Mouse (Mus musculus): ENCODE measurements at regions not wholly inside any gene's neighbourhood (a gene's known extent, or its start where the extent isn't known, plus 50 kb on each side); places are given as distances from the start of the nearest gene placed in this dataset.

DNA sequence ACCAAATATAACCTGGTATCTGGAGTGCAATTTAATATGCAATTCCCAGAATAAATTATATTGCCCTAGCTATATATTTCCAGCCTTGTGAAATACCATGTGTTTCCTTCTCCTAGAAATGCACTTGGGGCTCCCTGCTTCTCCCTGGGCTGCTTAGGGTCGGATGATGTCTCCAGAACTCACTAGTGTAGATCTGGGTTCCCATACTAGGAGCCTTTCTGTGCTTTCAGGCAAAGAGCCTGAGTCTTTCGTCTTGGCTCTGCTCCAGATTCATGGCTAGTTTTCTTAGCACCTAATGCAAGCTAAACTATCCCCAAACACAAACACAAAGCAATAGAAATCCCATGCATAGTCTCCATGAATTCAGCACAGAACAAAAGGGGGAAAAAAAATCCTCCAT lies 106.8 kb downstream of the Atp6ap1l start:
- Histone ChIP-seq H3K4me2 (ENCODE audit: low read depth, low read length) (no peak overlapping the region), H3K27me3 (ENCODE audit: control insufficient read depth, insufficient read depth, low read length) (no peaks in the 10 kb centered on the region), H3K9ac (replicated peaks; ENCODE audit: low read length) (no peak overlapping the region), H3K4me1 (ENCODE audit: control insufficient read depth, insufficient read depth, low read length) (no peaks in the 10 kb centered on the region), H3K27ac (replicated peaks; ENCODE audit: low read depth, low read length) (no peak overlapping the region), H3K9me3 (replicated peaks; ENCODE audit: control insufficient read depth, low read length) (no peaks in the 10 kb centered on the region), H3K36me3 (replicated peaks; ENCODE audit: control insufficient read depth, insufficient read depth, low read depth, low read length) (no peaks in the 10 kb centered on the region), H3K4me3 (ENCODE audit: low read depth, low read length) (no peak overlapping the region)
- DNase-seq (ENCODE audit: low spot score) (no peak), ATAC-seq (replicated peaks; ENCODE audit: insufficient number of reproducible peaks, low FRiP score, low TSS enrichment, low read depth) (no peak)
- 60% methylated on average over 2 of the region's 2 CpGs for WGBS

DNA sequence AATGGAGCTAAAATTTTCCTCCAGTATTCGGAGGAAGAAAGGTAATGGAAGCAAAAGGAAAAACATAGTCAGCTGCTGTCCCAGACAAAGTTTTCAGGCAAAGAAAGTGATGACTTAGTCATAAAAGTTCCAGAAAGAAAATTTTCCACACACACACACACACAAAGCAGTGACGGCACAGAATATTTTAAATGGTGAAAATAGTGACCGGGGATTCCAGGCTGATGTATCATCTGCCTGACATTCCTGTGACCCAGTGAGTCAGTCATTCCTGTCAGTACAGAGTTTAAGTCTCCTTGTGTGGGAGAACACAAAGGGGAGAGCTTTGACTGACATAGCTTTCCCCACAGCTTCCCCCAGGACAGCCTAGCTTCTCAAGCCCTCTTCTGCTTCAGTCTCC lies 107.9 kb downstream of the Atp6ap1l start:
- H3K27me3 ChIP-seq (ENCODE audit: control insufficient read depth, insufficient read depth, low read length), result no peaks in the 10 kb centered on the region
- no peak overlapping the region for H3K4me2 ChIP-seq (ENCODE audit: low read depth, low read length)
- H3K27ac ChIP-seq (replicated peaks; ENCODE audit: low read depth, low read length), result no peak overlapping the region
- no peak overlapping the region for H3K4me3 ChIP-seq (ENCODE audit: low read depth, low read length)
- no peak overlapping the region for H3K9ac ChIP-seq (replicated peaks; ENCODE audit: low read length)
- ATAC-seq (replicated peaks; ENCODE audit: insufficient number of reproducible peaks, low FRiP score, low TSS enrichment, low read depth) (no peak), DNase-seq (ENCODE audit: low spot score) (no peak)
- 82% methylated on average over 3 of the region's 3 CpGs for WGBS
- H3K4me1 ChIP-seq (ENCODE audit: control insufficient read depth, insufficient read depth, low read length), result no peaks in the 10 kb centered on the region
- no peaks in the 10 kb centered on the region for H3K36me3 ChIP-seq (replicated peaks; ENCODE audit: control insufficient read depth, insufficient read depth, low read depth, low read length)
- H3K9me3 ChIP-seq (replicated peaks; ENCODE audit: control insufficient read depth, low read length), result no peaks in the 10 kb centered on the region

DNA sequence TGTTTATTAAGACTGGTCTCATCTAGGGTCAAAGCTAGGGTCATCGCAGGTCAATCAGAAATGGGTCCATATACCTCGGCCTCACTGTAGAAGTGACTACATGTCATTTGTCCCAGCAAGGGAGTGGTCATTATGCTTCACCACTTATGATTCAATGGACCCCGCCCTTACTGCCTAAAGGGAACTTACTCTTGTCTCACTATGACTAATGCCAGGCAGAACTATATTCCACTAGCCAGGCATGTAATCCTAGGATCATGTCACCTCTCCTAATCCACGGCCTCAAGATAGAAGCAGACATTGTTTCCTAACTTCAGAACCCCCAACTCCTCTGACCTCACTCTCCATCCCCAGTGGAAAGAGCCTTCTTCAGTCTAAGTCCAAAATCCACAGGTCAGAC lies 108.3 kb downstream of the Atp6ap1l start:
- no peak overlapping the region for H3K27ac ChIP-seq (replicated peaks; ENCODE audit: low read depth, low read length)
- no peak for ATAC-seq (replicated peaks; ENCODE audit: insufficient number of reproducible peaks, low FRiP score, low TSS enrichment, low read depth)

DNA sequence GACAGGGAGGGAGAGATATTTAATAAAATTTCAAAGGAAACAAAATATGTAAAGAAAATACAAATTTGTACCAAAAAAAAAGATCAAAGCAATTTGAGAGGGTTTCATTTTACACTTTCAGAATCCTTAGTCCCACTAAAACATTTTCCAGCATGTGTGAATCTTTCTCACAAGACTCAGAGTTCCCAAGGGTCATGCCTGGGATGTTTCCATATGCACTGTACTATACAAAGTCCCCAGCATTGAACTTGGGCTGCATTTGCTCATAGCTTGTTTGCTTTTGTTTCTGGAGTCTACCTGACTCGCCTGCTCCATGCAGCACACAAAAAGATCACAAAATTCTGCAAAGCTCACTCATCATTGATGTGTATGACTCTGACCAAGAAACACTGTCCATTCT lies 122.7 kb downstream of the Atp6ap1l start:
- no peak overlapping the region for H3K27ac ChIP-seq (replicated peaks; ENCODE audit: low read depth, low read length)
- no peak overlapping the region for H3K9ac ChIP-seq (replicated peaks; ENCODE audit: low read length)
- H3K4me3 ChIP-seq (ENCODE audit: low read depth, low read length), result no peak overlapping the region
- H3K9me3 ChIP-seq (replicated peaks; ENCODE audit: control insufficient read depth, low read length), result no peaks in the 10 kb centered on the region
- H3K27me3 ChIP-seq (ENCODE audit: control insufficient read depth, insufficient read depth, low read length), result no peaks in the 10 kb centered on the region
- ATAC-seq (replicated peaks; ENCODE audit: insufficient number of reproducible peaks, low FRiP score, low TSS enrichment, low read depth), result no peak
- no peaks in the 10 kb centered on the region for H3K36me3 ChIP-seq (replicated peaks; ENCODE audit: control insufficient read depth, insufficient read depth, low read depth, low read length)
- no peak overlapping the region for H3K4me2 ChIP-seq (ENCODE audit: low read depth, low read length)
- no peak for DNase-seq (ENCODE audit: low spot score)
- no peaks in the 10 kb centered on the region for H3K4me1 ChIP-seq (ENCODE audit: control insufficient read depth, insufficient read depth, low read length)
- 79% methylated on average over 1 of the region's 1 CpGs for WGBS

More for the DNA sequence above, 108.3 kb downstream of the Atp6ap1l start:
- Histone ChIP-seq H3K36me3 (replicated peaks; ENCODE audit: control insufficient read depth, insufficient read depth, low read depth, low read length) (no peaks in the 10 kb centered on the region), H3K4me2 (ENCODE audit: low read depth, low read length) (no peak overlapping the region), H3K4me3 (ENCODE audit: low read depth, low read length) (no peak overlapping the region), H3K9ac (replicated peaks; ENCODE audit: low read length) (no peak overlapping the region), H3K9me3 (replicated peaks; ENCODE audit: control insufficient read depth, low read length) (no peaks in the 10 kb centered on the region), H3K4me1 (ENCODE audit: control insufficient read depth, insufficient read depth, low read length) (no peaks in the 10 kb centered on the region), H3K27me3 (ENCODE audit: control insufficient read depth, insufficient read depth, low read length) (no peaks in the 10 kb centered on the region)
- 89% methylated on average over 4 of the region's 4 CpGs for WGBS
- DNase-seq (ENCODE audit: low spot score), result no peak

DNA sequence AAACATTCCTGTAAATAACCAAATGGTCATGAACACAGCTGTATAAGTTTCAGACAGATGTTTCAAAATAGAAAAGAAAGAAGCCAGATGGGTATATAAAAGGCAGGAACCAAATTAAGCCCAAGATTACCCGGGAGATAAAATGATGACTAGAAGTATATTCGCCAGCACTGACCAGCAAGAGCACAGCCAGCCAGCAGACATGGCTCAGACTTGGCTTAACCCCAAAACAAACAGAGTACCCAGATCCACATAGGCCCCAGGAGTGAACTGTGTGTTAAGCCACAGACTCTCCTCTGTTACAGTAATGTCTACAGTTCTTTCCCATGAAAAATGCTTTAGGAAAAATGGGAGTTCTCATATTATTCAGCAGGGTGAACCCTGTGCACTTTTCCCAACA lies 123.2 kb downstream of the Atp6ap1l start:
- WGBS, result 54% methylated on average over 2 of the region's 2 CpGs
- ATAC-seq (replicated peaks; ENCODE audit: insufficient number of reproducible peaks, low FRiP score, low TSS enrichment, low read depth), result peak; percentile 65; the same call in 1 of the 2 replicates

DNA sequence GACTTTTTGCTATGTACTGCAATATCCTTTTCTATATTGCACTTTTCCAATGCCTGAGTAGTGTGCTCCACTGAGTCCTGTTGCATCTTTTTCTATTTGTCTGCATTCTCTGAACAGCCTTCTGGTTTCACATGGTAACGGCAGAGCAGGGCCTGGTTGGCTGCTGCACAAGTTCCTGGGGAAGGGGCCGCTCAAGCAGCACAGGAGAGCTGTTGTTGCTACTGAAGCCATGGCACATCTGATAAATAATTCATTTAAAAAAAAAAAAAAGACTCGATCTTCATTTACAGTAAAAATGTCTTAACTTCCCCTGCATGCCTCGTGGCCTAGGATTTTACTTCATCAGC lies 127.2 kb downstream of the Atp6ap1l start:
- no peak overlapping the region for H3K9ac ChIP-seq (replicated peaks; ENCODE audit: low read length)
- no peak overlapping the region for H3K27ac ChIP-seq (replicated peaks; ENCODE audit: low read depth, low read length)
- 89% methylated on average over 4 of the region's 4 CpGs for WGBS
- no peak for ATAC-seq (replicated peaks; ENCODE audit: insufficient number of reproducible peaks, low FRiP score, low TSS enrichment, low read depth)
- no peak for DNase-seq (ENCODE audit: low spot score)
- H3K36me3 ChIP-seq (replicated peaks; ENCODE audit: control insufficient read depth, insufficient read depth, low read depth, low read length), result no peaks in the 10 kb centered on the region
- no peaks in the 10 kb centered on the region for H3K27me3 ChIP-seq (ENCODE audit: control insufficient read depth, insufficient read depth, low read length)
- no peaks in the 10 kb centered on the region for H3K4me1 ChIP-seq (ENCODE audit: control insufficient read depth, insufficient read depth, low read length)
- no peaks in the 10 kb centered on the region for H3K9me3 ChIP-seq (replicated peaks; ENCODE audit: control insufficient read depth, low read length)
- H3K4me3 ChIP-seq (ENCODE audit: low read depth, low read length), result no peak overlapping the region
- no peak overlapping the region for H3K4me2 ChIP-seq (ENCODE audit: low read depth, low read length)

More for the DNA sequence above, 123.2 kb downstream of the Atp6ap1l start:
- no peak overlapping the region for H3K4me3 ChIP-seq (ENCODE audit: low read depth, low read length)
- DNase-seq (ENCODE audit: low spot score), result peak; percentile 26
- H3K36me3 ChIP-seq (replicated peaks; ENCODE audit: control insufficient read depth, insufficient read depth, low read depth, low read length), result no peaks in the 10 kb centered on the region
- no peak overlapping the region for H3K9ac ChIP-seq (replicated peaks; ENCODE audit: low read length)
- H3K9me3 ChIP-seq (replicated peaks; ENCODE audit: control insufficient read depth, low read length), result no peaks in the 10 kb centered on the region
- H3K4me1 ChIP-seq (ENCODE audit: control insufficient read depth, insufficient read depth, low read length), result no peaks in the 10 kb centered on the region
- no peak overlapping the region for H3K27ac ChIP-seq (replicated peaks; ENCODE audit: low read depth, low read length)
- H3K27me3 ChIP-seq (ENCODE audit: control insufficient read depth, insufficient read depth, low read length), result no peaks in the 10 kb centered on the region
- no peak overlapping the region for H3K4me2 ChIP-seq (ENCODE audit: low read depth, low read length)

DNA sequence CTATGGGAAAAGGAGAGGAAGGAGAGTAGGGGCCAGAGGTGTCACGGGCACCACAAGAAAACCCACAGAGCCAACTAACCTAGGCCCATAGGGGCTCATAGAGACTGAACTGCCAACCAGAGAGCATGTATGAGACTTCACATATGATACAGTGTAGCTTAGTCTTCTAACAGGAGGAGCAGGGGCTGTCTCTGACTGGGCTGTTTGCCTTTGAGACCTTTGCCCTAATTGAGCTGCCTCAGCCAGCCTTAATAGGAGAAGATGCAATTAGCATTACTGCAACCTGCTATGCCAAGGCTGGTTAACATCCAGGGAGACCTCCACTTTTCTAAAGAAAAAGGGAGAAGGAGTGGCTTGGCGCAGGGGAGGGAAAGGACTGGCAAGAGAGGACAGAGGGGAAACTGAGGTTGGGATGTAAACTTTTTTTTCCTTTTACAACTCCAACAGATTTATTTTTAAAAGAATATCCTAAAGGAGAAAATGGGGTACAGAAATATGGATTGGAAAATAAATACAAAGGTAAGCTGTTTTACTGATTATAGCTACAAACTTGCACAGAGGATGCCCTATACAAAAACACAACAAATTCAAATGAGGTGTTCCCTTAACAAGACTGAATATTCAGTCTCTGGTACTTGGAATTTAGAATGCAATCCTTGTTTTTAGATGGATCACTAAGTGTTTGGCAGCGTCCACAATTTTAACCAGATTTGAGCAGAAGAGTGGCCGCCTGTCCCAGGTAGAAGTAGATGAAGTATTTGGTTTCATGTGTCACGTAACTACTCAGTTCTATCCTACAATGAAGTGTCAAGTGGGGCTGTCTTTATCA lies 127.8 kb downstream of the Atp6ap1l start:
- Histone ChIP-seq H3K4me2 (ENCODE audit: low read depth, low read length) (no peak overlapping the region), H3K4me3 (ENCODE audit: low read depth, low read length) (no peak overlapping the region), H3K36me3 (replicated peaks; ENCODE audit: control insufficient read depth, insufficient read depth, low read depth, low read length) (no peaks in the 10 kb centered on the region), H3K9me3 (replicated peaks; ENCODE audit: control insufficient read depth, low read length) (no peaks in the 10 kb centered on the region), H3K27me3 (ENCODE audit: control insufficient read depth, insufficient read depth, low read length) (no peaks in the 10 kb centered on the region), H3K4me1 (ENCODE audit: control insufficient read depth, insufficient read depth, low read length) (no peaks in the 10 kb centered on the region), H3K9ac (replicated peaks; ENCODE audit: low read length) (no peak overlapping the region), H3K27ac (replicated peaks; ENCODE audit: low read depth, low read length) (no peak overlapping the region)
- DNase-seq (ENCODE audit: low spot score) (no peak), ATAC-seq (replicated peaks; ENCODE audit: insufficient number of reproducible peaks, low FRiP score, low TSS enrichment, low read depth) (no peak)
- 87% methylated on average over 5 of the region's 5 CpGs for whole genome bisulfite sequencing

DNA sequence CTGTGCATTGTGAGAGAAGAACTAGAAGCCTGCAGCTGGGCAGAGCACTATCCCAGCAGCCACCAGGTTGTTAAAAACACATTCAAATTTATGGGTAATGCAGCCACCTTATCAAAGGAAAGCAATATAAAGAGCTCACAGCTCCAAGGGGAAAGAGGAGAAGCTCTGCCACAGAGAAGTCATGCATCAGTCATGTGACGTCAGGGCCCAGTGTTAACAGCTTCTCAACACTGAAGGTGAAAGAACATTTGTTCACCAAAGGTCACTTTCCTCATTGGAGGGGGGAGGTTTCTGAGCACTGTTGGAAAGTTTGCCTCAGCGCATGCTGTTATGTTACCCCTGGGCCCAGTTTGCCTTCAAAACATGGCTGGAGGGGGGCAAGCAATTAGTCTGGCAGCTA lies 143.0 kb downstream of the Atp6ap1l start:
- H3K36me3 ChIP-seq (replicated peaks; ENCODE audit: control insufficient read depth, insufficient read depth, low read depth, low read length), result no peaks in the 10 kb centered on the region
- H3K4me2 ChIP-seq (ENCODE audit: low read depth, low read length), result no peak overlapping the region
- no peak overlapping the region for H3K4me3 ChIP-seq (ENCODE audit: low read depth, low read length)
- H3K27me3 ChIP-seq (ENCODE audit: control insufficient read depth, insufficient read depth, low read length), result no peaks in the 10 kb centered on the region
- H3K4me1 ChIP-seq (ENCODE audit: control insufficient read depth, insufficient read depth, low read length), result no peaks in the 10 kb centered on the region
- H3K9me3 ChIP-seq (replicated peaks; ENCODE audit: control insufficient read depth, low read length), result no peaks in the 10 kb centered on the region
- 53% methylated on average over 2 of the region's 2 CpGs for WGBS
- DNase-seq (ENCODE audit: low spot score) (no peak), ATAC-seq (replicated peaks; ENCODE audit: insufficient number of reproducible peaks, low FRiP score, low TSS enrichment, low read depth) (no peak)
- no peak overlapping the region for H3K27ac ChIP-seq (replicated peaks; ENCODE audit: low read depth, low read length)
- H3K9ac ChIP-seq (replicated peaks; ENCODE audit: low read length), result no peak overlapping the region

All from embryonic facial prominence, embryonic 11.5 days (tissue).